Mouse (Mus musculus) midbrain, embryonic 16.5 days (tissue): Measurements from ENCODE around the gene Etnppl. TPM values are rescaled to one million over a fixed set of nuclear protein-coding genes. Genes with fewer than 3 reads are reported as not detected.

Source experiments
- ATAC-seq: fragments of 200-750 bp; cut with Nextera tagmentation; 2 replicates; pipeline ENCODE4 v1.8.0; 2017; ENCODE audit warnings: moderate TSS enrichment
- H3K27ac ChIP-seq: fragments of 300-500 bp; sonication (generic); 2 replicates; pipeline ENCODE4 v1.5.1; 2014; ENCODE audit warnings: mild to moderate bottlenecking, low read length, mixed read lengths
- H3K27me3 ChIP-seq: fragments of 300-500 bp; sonication (generic); 2 replicates; pipeline ENCODE4 v1.6.1; 2014; ENCODE audit warnings: low read depth, low read length, mixed read lengths; ENCODE audit not compliant: control insufficient read depth, insufficient read depth
- H3K36me3 ChIP-seq: fragments of 300-500 bp; sonication (generic); 2 replicates; pipeline ENCODE4 v1.6.1; 2014; ENCODE audit warnings: mild to moderate bottlenecking, low read length, moderate library complexity, mixed read lengths; ENCODE audit not compliant: control insufficient read depth, insufficient read depth
- H3K4me1 ChIP-seq: fragments of 300-500 bp; sonication (generic); 2 replicates; pipeline ENCODE4 v1.6.1; 2014; ENCODE audit warnings: mild to moderate bottlenecking, low read length, mixed read lengths; ENCODE audit not compliant: control insufficient read depth, insufficient read depth
- H3K4me2 ChIP-seq: fragments of 300-500 bp; sonication (generic); 2 replicates; pipeline ENCODE4 v1.6.1; 2014; ENCODE audit warnings: mild to moderate bottlenecking, low read length, mixed read lengths
- H3K4me3 ChIP-seq: fragments of 300-500 bp; sonication (generic); 2 replicates; pipeline ENCODE4 v1.5.1; 2014; ENCODE audit warnings: low read depth, mild to moderate bottlenecking, low read length, moderate library complexity, mixed read lengths
- H3K9ac ChIP-seq: fragments of 300-500 bp; sonication (generic); 2 replicates; pipeline ENCODE4 v1.6.1; 2014; ENCODE audit warnings: low read depth, low read length, mixed read lengths
- H3K9me3 ChIP-seq: fragments of 300-500 bp; sonication (generic); replicated peaks from 2 replicates; pipeline ENCODE4 v1.6.1; 2014; ENCODE audit warnings: mild to moderate bottlenecking, low read length, mixed read lengths; ENCODE audit not compliant: control insufficient read depth, poor library complexity, severe bottlenecking
- WGBS: fragments of 180-500 bp; shearing (Covaris S2); extraction: QIAGEN DNeasy Blood & Tissue Kit; methylation state at CpG from one replicate; pipeline ENCODE4 v1.1.7; 2014; 5-methylcytosine and 5-hydroxymethylcytosine counted together
- polyA plus RNA-seq: library from polyadenylated mRNA; unstranded; fragments of >200 nt; fragmentation: Nextera tagmentation; extraction: Ambion mirVana; gene quantifications from 2 replicates; pipeline ENCODE4 v1.2.1, GENCODE M21; 2015

Etnppl gene
- polyA plus RNA-seq, 1 experiment from 2014 or later, result not detected

DNA sequence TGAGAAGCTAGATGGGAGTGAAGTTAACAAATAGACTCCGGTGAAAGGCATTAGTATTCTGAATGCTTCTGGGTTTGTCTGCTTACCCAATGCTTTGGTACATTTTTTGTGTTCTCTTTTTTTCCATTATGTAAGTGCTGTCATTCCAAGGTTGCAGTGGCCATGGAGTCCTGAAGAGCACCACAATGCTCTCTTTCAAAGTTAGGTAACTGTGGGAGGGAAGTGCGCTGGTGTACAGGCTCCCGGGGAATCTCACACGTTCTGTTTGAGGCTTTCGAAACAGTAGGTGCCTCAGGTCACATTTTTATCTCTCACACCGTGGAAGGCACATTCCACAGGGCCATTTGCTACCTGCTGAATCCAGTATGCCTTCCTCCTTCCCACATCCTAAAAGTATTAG lies 32.3 kb downstream of the Etnppl start:
- WGBS, result 56% methylated on average over 6 of the region's 6 CpGs
- Histone ChIP-seq H3K27me3 (no peaks in the 10 kb centered on the region), H3K36me3 (no peaks in the 10 kb centered on the region), H3K4me1 (no peaks in the 10 kb centered on the region), H3K27ac (no peak overlapping the region), H3K4me3 (no peak overlapping the region), H3K4me2 (no peak overlapping the region), H3K9ac (no peak overlapping the region), H3K9me3 (no peaks in the 10 kb centered on the region)
- ATAC-seq, result no peak

DNA sequence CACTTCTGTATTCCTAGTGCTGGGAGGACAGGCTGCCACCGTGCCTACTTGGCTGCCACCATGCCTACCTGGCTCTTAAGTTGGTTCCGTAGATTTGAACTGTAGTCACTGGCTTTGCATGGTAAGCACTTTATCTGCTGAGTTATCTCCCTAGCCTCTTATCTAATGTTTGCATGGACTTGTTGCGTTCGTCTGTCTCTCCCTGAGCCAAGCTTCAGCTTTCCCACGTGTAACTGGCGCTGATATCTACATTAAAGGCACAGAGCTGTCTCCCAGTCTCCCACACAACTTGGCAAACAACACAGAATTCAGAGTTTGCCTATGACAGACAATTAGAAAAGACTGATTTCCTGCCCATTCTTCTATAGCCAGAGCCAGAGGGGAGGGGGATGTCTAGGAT lies 43.4 kb downstream of the Etnppl start:
- ATAC-seq, result no peak
- WGBS, result 90% methylated on average over 6 of the region's 6 CpGs

DNA sequence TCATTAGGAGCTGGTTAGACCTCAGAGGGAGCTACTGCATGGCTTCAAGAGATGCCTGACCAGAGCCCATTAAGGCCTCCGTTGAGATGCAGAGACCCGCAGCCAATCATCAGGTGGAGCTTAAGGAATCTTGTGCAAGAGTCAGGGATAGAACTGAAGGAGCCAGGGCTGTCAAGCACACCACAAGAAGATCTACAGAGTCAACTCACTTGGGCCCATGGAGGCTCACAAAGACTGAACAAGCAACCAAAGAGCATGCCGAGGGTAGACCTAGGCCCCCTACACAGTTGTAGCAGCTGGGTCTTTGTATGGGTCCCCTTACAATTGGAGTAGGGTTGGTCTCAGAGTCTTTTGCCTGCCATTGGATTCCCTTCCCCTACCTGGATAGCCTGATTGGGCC lies 45.2 kb downstream of the Etnppl start:
- Histone ChIP-seq H3K36me3 (no peaks in the 10 kb centered on the region), H3K4me1 (no peaks in the 10 kb centered on the region), H3K4me3 (no peak overlapping the region), H3K9ac (no peak overlapping the region), H3K27me3 (no peaks in the 10 kb centered on the region), H3K4me2 (no peak overlapping the region), H3K27ac (no peak overlapping the region), H3K9me3 (no peaks in the 10 kb centered on the region)
- WGBS, result 95% methylated on average over 3 of the region's 3 CpGs
- no peak for ATAC-seq

More for the DNA sequence above, 43.4 kb downstream of the Etnppl start:
- H3K27ac ChIP-seq, result no peak overlapping the region
- H3K27me3 ChIP-seq, result no peaks in the 10 kb centered on the region
- no peaks in the 10 kb centered on the region for H3K9me3 ChIP-seq
- no peak overlapping the region for H3K4me3 ChIP-seq
- no peaks in the 10 kb centered on the region for H3K36me3 ChIP-seq
- H3K4me2 ChIP-seq, result no peak overlapping the region
- no peaks in the 10 kb centered on the region for H3K4me1 ChIP-seq
- H3K9ac ChIP-seq, result no peak overlapping the region

DNA sequence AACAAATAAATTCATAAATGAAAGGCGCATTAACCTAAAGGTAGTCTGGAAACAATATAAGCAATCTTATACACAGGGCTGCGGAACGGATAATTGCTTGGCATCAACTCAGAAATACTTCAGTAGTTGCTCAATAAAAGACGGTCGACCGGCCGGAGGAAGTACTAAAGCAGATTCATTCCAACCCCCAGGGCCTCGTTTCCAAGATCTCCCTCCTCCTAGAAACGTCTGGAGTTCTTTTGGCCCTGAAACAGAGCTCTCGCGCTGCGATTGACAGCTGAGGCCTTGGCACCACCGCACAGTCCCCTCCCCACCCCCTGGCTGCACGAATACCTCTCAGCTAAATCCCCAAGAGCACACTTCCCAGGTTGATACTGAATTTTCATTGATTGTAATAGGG lies 54.0 kb downstream of the Etnppl start:
- 53% methylated on average over 14 of the region's 14 CpGs for WGBS
- no peaks in the 10 kb centered on the region for H3K36me3 ChIP-seq
- H3K4me1 ChIP-seq, result no peaks in the 10 kb centered on the region
- H3K4me3 ChIP-seq, result no peak overlapping the region
- no peaks in the 10 kb centered on the region for H3K9me3 ChIP-seq
- no peak overlapping the region for H3K4me2 ChIP-seq
- H3K9ac ChIP-seq, result no peak overlapping the region
- no peak for ATAC-seq
- no peak overlapping the region for H3K27ac ChIP-seq
- H3K27me3 ChIP-seq, result no peaks in the 10 kb centered on the region

DNA sequence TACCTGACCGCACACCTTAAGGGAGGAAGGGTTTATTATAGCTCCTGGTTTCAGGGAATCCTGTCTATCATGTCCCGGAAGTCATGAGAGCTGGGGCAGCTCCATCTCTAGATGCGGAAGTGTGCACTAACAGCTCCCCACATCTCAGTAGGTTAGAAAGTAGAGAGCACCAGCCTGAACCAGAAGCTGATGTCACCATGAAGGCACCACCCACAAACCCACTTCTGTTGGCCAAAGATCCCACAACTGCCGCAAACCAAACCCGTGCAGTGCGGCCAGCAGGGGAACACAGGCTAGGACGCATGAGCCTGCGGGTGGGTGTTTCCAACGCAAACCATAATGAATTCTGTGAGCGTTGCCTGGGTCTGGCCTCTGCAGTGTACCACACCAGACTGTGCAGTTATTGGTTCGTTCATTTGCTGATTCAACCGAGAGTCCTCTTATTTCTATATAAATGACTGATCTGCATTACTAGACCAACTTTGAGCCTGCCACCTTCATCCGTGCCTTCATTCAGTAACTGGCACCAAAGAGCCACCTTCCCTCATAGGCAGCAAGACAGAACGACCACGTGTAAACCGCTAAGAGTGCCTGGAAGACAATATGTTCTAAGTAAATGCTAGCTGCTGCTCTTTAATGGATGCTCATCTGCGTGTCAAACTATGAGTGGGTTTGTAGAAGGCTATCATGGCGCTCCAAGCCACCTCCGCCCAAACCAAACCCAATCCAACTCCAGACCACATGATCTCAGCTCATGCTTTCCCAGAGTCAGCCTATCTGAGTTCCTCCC lies 60.6 kb downstream of the Etnppl start:
- ATAC-seq, result no peak
- no peaks in the 10 kb centered on the region for H3K4me1 ChIP-seq
- 93% methylated on average over 19 of the region's 19 CpGs for WGBS

DNA sequence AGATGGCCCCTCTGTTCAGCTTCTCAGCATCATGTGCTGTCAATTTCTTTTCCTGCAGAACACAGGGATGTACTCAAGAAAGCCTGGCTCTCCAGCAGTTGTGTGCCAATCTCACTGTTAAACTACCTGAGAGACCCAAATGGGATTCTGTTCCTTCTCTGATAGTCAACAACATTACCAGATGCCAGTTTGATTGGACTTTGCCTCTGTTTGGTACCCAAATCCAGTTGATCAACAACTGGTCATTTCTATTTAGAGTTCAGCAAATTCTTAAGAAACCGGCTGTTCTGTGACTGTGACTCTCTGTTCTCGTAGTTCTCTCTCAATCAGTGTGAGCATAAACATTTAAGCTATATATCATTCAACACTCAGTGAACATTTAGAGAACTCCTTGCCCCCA lies 64.0 kb downstream of the Etnppl start:
- H3K4me2 ChIP-seq, result no peak overlapping the region
- no peak overlapping the region for H3K4me3 ChIP-seq
- no peaks in the 10 kb centered on the region for H3K9me3 ChIP-seq
- 95% methylated on average over 2 of the region's 2 CpGs for WGBS
- no peak for ATAC-seq
- no peak overlapping the region for H3K9ac ChIP-seq
- H3K4me1 ChIP-seq, result no peaks in the 10 kb centered on the region
- no peak overlapping the region for H3K27ac ChIP-seq
- no peaks in the 10 kb centered on the region for H3K36me3 ChIP-seq
- no peaks in the 10 kb centered on the region for H3K27me3 ChIP-seq

More for the DNA sequence above, 60.6 kb downstream of the Etnppl start:
- Histone ChIP-seq H3K27me3 (no peaks in the 10 kb centered on the region), H3K9me3 (no peaks in the 10 kb centered on the region), H3K27ac (no peak overlapping the region), H3K9ac (no peak overlapping the region), H3K4me2 (no peak overlapping the region), H3K4me3 (no peak overlapping the region), H3K36me3 (no peaks in the 10 kb centered on the region)

DNA sequence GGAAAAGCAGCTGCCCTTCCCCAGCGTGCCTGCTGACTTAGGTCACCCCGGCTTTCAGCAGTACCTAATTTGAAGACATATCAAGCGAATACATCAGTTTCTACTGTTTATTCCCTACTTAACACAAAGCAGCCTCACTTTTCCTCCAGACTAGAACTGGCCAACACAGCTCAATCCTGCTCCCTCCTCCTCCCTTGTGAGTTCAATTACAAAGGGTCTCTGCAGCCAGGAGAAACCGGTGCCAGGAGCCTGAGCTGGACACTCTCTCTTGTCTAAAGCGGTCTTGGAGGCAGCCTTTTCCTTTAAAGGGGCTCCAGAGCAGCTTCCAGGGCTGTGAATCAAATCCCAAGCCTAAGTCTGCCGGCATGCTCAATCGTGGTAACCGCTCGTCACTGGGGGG lies 64.9 kb downstream of the Etnppl start:
- Histone ChIP-seq H3K27me3 (no peaks in the 10 kb centered on the region), H3K4me1 (no peaks in the 10 kb centered on the region), H3K36me3 (no peaks in the 10 kb centered on the region), H3K4me2 (no peak overlapping the region), H3K27ac (no peak overlapping the region), H3K9ac (no peak overlapping the region), H3K9me3 (no peaks in the 10 kb centered on the region), H3K4me3 (no peak overlapping the region)
- ATAC-seq, result no peak
- 88% methylated on average over 9 of the region's 9 CpGs for WGBS

DNA sequence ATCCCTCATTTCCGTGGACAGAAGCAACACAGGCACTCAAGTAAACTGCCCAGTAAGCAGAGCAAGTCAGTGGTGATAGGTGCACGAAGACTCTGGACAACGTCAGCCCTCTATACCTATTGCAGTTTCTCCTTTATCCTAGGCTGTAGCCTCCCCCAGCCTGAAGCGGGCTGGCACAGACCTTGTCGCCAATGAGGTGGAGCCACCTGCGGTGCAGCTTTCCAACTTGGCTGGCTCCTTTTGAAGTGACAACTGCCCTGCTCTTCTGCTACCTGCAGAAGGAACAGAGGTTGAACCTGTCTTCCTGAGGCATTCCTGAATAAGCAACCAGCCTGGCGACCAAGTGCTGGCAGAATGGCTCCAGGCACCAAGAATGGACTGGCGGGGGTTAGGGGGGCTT lies 66.6 kb downstream of the Etnppl start:
- H3K27me3 ChIP-seq, result no peaks in the 10 kb centered on the region
- H3K4me1 ChIP-seq, result no peaks in the 10 kb centered on the region
- H3K27ac ChIP-seq, result no peak overlapping the region
- no peak overlapping the region for H3K4me3 ChIP-seq
- 74% methylated on average over 8 of the region's 8 CpGs for WGBS
- no peak overlapping the region for H3K4me2 ChIP-seq
- no peaks in the 10 kb centered on the region for H3K36me3 ChIP-seq
- H3K9me3 ChIP-seq, result no peaks in the 10 kb centered on the region
- H3K9ac ChIP-seq, result no peak overlapping the region
- no peak for ATAC-seq

DNA sequence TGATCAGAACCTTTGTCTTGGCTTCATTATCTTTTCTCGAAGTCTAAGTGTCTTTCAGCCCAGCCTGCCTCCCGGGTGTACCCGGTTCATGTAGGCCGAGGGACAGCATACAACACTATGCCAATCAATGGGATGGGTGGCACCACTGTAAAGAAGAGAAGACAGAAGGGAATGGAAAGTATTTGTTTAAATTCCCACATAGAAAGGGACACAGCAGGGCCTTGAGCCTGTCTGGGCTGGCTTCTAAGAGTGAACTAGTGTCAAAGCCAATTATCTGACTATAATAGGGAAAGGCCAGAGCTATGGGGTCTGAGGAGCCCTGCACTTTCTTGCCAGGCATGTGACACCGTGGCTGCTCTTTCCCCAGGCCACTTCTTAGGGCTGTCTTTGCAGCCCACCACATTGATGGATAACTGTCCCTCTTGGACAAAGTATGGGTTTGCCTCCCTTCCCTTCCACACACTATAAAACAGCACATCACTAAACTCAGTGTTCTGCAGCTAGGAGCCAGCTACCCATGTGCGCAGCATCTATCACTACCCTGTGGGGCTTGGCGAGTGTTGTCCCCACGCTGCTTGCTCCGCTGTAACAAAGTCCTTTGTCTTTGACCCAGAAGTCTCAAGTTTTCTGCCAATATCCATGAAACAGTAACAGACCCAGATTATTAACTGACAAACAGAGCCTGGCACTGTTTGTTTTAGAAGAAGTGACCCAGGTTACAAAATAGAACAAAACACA lies 67.2 kb downstream of the Etnppl start:
- no peaks in the 10 kb centered on the region for H3K9me3 ChIP-seq
- no peak for ATAC-seq
- H3K36me3 ChIP-seq, result no peaks in the 10 kb centered on the region
- H3K4me2 ChIP-seq, result no peak overlapping the region
- WGBS, result 73% methylated on average over 9 of the region's 9 CpGs
- no peaks in the 10 kb centered on the region for H3K4me1 ChIP-seq
- H3K4me3 ChIP-seq, result no peak overlapping the region
- no peaks in the 10 kb centered on the region for H3K27me3 ChIP-seq
- no peak overlapping the region for H3K27ac ChIP-seq
- H3K9ac ChIP-seq, result no peak overlapping the region
